Mouse (Mus musculus) testis, postnatal 14 days (tissue): ENCODE results near the gene Pram1.
"Not testable (repeated sequence)": the region's sequence is repeated elsewhere in the genome, so short reads cannot be mapped to it uniquely, and the experiment has no call there.

Source experiments
- DNase-seq: peaks from one replicate; pipeline ENCODE4 v3.0.0; 2021; ENCODE audit warnings: low spot score

The Pram1 gene

DNA sequence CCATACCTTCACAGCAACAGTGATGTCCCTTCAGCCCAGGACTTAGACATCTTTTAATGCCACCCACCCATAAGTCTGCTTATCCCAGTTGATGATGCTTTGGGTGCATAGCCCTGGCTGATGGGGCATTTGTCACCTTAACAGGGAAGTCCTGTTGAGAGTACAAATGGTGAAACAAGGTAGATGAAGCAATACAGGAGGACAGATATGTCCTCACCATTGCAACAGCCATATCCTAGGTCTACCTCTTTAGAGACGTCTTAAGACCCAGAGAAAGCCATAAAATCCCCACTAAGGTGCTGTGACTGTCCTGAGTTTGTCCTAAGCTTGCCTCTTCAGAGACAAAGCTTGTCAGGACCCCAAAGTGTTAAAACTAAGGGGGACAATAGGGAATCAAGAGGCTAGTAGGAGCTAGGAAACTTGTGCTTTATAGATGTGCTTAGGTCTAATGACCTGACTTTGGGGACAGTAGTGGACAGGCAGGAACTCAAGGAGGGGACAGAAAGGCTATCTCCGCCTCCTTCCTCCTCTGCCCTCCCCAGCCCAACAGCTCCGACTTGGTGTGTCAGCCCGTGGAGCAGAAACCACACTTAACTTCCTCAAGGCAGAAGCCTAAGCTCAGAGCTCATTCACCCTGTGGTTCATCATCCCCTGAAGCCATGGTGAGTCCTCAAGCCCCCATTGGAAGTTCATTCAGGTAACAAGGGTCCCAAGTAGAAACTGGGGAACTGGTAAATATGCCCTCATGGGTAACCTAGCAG is at the start of gene Pram1:
Gene Pram1 (plus strand): TSS at position 541 of the 761 bp plus-strand sequence.
- no peak for DNase-seq

DNA sequence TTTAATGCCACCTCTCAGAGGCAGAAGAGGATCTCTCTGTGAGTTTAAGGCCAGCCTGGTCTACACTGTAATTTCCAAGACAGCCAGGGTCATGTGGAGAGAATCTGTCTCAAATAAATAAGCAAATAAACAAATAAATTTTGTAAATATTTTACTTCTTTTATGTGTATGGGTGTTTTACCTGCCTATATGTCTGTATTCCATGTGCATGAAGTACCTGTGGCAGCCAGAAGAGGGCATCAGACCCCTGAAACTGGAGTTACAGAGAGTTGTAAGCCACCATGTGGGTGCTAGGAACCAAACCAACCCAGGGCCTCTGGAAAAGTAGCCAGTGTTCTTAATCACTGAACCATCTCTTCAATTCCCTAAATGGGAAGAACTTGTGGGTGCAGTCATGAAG is 40.6 kb upstream of the Pram1 start:
- no peak for DNase-seq

DNA sequence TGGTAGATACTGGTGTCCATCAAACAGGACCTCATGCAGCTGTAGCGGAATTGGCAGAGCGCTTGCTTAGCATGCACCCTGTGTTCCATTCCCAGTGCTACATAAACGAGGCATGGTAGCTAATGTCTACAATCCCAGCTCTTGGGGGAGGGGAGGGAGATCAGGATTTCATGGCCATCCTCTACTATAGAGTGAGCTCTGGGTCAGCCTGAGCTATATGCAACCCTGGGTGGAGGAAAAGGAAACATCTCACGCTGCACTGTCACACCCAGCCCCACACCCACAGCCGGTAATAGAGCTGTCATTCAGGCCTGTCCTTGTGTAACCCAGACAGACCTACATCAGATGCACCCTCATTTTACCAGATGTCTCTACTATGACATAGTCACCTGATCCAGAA is 39.4 kb upstream of the Pram1 start:
- no peak for DNase-seq

DNA sequence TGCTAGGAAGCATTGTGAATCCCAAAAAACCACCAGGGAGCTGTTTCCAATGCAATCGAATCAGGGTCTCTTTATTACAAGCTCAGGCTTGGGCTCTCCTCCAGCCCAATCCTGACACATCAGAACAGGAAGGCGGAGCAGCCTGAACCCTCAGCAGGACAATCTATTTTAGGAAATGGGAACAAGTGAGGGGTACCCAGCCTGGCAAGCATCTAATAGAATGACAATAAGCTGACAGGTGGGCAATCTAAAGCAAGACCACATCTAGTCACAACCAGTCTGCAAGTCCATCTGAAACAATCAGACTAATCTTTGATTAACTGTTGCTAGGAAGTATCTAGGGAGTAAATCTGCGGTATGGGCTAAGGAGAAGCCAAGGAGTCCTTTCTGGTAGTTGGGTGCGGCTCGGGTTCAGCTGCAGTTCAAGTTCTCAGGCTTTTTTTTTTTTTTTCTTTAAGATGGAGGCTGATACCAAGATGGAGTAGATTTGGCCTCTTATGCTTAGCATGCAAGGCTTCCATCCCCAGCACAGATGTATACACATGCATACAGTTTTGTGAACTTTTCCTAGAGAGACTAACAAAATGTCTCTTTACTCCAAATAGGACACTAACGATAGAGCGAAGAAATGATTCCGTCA is 37.9 kb upstream of the Pram1 start:
- DNase-seq: no peak

DNA sequence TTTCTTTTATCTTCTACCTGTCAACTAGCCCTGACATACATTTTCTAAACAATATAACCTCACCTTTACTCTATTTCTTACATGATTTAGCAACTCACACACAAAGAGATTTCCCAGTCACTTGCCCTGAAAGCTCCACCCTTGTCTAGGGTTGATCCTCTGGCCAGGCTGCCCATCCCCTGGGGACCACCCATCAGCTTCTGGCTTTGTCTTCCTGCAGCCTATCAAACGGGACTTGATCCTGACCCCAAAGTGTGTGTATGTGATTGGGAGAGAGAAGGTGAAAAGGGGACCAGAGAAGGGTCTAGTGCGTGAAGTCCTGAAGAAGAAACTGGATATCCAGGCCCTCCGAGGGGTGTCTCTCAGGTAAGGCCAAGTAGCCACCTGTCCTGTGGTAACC is 37.0 kb upstream of the Pram1 start:
- DNase-seq: no peak

DNA sequence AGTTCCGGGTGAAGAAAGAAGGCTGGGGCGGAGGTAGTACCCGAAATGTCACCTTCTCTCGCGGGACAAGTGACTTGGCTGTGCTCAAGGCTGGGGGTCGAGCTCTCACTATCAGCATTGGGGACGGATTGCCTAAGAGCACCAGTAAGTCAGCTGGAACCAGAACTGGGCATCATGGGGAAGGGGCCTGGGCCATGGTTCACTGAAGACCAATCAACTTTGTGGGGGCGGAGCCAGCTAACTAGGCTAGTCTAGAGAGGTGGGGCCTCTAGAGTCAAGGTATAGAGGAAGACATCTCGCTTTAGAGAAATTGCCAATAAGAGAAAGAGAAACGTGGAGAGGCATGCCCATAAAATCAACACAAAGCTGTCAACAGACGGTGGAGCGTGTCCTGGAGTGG is 35.9 kb upstream of the Pram1 start:
- DNase-seq: no peak

DNA sequence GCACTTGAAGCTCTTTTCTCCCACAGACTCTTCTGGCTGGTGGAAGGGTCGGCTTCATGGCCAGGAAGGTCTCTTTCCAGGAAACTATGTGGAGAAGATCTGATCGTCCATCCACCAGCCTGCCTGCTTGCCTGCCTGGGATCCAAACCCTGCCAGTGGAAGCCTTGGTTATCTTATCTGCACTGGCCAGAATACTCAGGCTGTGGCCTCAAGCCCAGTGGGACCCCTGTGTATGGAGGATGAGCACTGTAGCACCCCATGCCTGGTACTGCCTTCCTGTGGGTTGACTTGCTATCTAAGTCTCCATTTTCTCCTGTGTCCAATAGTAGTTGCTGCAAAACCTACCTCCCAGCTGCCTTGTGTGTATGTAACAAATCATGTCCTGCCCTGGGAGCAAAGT is 30.6 kb upstream of the Pram1 start:
- DNase-seq: no peak

DNA sequence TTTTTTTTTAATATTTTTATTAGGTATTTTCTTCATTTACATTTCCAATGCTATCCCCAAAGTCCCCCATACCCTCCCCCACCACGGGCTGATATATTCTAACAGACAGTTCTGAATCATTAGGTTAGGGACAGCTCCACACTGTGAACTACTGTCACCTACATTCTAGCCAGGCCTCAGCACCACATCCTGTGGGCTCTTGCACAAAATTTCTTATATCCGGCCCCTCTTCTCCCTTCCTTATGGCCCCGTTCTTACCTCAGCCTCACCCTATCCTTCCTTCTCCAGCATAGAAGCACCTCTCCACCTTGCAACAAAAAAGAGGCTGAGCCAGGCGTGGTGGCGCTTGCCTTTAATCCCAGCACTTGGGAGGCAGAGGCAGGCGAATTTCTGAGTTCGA is 27.3 kb upstream of the Pram1 start:
- no peak for DNase-seq

DNA sequence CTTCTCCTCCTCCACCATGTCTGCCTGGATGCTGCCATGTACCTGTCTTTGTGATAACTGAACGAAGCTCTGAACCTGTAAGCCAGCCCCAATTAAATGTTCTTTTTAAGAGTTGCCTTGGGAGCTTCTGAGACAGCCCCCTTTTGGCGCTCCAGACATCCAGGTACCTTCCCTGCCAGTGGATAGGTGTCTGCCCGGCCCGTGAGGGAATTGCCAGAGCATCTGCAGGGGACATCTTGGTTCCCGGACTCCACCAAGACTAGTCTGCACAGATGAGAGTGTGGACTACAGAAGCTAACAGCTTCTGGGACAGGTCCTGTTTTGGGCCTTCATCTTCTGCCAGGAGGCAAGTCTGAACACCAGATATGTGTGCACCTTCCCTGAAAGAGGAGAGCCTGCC is 24.1 kb upstream of the Pram1 start:
- not testable (repeated sequence) for DNase-seq

DNA sequence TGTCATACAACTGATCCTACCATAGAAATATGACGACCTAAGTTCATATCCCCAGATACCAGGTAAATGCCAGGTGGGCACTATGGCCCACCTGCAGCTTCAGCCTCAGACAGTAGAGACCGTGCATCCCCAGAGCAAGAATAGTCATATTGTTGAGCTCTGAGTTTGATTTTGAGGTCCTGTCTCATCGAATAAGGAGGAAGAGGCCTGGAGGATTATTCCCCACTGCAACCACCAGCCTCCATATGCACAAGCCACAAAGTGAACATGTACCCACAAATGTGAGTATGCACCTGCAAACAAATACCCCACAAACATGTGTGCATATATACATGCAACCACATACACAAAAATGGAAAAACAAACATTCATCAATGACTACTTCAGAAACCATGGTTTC is 10.6 kb upstream of the Pram1 start:
- DNase-seq: no peak

DNA sequence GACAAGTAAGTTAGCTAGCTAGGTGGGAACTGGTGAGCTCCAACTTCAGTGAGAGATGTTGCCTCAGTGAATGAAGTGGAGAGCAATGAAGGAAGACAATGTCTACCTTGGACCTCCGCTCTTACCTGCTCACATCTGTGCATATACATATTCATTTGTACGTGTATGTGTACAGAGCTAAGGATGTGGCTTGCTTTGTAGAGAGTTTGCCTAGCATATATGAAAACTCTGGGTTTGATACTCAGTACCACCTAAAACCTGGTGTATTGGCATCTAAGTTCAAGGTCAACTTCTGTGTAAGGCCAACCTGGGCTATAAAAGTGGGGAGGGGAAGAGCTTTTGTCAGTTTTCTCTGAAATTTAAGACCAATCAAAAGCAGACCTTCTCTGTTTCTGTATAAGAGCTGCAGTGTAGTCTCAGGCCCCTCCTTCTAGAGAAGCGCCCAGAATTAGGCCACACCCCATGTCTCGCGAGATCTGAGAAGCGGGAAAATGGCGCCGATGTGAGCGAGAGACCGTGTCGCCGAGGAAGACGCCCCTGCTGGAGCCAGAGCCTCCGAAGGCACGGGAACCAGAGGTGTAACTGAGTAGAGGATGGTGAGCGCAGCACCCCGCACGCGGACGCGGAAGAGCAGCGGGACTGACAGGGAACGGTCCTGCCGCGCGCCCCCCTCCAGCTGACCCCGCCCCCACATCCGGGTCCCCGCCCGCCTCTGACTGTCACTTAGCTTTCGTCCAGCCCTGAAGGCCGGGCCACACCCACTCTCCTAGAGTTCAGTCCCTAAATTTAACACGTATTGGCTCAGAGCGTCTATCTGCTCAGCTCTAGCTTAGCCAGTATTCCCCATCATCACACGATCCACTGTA is 9.0 kb upstream of the Pram1 start, which contains the start of gene Zfp414:
Gene Zfp414 (plus strand): TSS at position 470 of the 866 bp plus-strand sequence.
- peak; percentile 90 for DNase-seq

DNA sequence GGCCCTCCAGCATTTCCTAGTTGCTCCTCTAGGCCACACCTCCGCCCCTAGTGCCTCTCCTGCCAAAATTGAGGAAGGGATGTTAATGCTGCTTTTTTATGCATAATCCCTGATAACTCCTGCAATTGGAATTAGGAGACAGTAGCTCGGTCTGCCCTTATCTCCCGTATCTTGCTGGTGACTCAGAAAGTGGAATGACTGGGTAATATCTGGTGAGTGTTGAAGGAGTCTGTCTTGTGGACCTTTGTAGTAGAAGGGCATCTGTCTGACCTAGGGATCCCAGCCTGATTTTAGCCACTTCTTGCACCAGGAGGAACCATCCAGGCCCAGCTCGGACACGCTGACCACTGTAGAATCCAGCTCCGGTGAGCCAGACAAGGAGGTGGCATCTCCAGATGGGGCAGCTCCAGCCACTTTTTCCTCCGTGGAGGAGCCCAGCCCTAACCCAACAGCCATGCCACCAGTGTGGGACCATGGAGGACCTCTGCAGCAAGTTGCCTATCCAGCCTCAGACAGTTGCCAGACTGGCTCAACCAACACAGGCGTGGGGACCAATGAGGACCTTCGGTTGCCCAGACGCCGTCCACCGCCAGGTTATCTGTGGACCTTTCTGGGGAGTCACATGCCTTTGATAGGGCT is 8.2 kb upstream of the Pram1 start:
- DNase-seq: no peak

DNA sequence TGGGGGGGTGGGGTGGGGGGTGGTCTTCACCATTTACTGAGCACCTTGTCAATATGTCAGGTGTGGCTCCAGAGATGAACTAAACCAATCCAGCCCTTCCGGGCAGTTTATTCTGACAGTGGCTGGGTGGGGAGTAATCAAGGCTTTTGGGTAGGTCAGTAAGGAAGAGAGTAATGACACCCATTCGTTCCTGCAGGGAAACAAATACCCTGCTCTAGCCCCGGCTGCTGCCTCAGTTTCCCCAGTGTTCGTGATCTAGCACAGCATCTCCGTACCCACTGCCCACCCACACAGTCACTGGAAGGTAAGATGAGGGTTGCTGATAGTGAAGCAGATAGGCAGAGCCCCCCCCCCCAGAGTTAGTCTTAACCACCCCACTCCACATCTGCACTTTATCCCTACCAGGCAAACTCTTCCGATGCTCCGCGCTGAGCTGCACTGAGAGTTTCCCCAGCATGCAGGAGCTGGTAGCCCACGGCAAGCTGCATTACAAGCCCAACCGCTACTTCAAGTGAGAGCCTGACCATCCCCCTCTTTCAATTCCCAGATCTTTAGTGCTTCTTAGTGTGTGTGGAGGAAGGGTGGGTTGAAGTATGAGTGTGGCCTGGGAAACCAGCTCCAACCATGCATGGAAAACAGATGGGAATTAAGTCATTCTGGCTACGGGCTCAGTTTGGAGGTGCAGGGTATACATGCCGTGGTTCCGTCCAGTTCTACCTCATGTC is 7.5 kb upstream of the Pram1 start:
- no peak for DNase-seq

DNA sequence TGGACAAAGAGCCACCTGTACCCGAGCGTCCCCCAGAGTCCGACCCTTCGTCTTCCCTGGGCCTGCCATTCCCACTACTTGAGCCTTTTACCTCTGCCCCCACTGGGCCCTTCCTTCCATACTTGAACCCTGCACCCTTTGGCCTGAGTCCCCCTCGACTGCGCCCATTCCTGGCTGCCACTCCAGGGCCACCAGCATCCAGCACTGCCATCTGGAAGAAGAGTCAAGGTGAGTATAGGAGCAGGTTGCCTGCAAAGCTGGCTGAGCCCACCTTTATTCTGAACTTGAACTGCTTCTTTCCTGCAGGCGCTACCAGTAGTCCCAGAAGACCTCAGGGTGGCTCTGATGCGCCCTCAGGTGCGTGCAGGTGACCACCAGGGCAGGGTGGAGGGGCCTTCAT is 6.6 kb upstream of the Pram1 start:
- no peak for DNase-seq

DNA sequence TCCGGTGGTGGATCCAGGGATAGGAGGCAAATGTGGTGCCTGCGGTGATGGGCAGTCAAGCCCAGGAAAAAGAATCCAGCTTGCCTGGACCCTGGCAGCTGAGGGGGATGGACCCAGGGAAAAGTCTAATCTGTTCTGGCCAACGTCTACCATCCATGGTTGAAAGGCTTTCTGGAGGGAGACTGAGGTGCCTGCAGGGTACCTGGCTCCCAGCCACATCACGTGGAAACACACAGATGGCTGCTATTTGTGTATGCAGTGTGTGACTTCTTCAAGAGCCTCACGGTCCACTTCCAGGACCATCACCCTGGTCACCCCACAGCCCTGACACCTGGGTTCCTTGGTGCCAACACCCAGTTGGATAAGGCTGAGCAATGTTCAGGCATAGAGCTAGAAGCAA is 6.1 kb upstream of the Pram1 start:
- no peak for DNase-seq

DNA sequence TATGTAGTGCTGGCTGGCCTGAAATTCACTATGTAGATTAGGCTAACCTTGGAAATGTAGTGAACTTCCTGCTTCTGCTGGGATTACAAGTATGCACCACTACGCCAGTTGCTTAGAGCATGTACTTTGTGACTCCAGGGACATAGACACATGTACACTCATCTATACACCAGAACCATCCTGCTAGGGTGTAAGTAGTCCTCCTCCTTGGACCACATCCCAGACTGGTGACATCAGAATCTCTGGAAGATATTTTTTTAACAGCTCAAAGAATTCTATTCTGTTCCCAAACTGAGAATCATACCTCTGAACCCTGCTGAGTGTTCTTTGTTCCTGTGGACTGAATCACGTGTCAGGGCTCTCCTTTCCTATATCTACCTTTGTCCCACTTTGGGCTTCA is 818 bp upstream of the Pram1 start:
- DNase-seq: no peak

DNA sequence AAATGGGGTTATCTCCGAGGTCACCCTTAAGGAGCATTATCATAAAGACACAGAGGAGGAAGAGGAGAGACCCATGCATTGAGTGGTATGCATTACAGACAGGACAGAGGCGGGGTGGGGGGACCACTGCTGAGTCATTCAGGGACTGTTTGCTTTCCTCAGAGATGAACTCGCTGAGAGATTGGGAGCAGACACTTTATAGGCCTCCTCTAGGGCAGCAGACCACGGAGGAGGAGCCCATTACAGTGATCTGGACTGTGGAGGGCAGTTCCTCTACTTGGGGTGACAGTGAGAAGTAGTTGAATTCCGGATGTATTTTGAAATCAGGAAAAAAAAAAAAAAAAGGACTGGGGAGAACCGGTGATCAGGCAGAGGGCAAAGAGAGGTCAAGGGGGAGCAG is 1.9 kb downstream of the Pram1 start:
- peak; percentile 1 for DNase-seq

DNA sequence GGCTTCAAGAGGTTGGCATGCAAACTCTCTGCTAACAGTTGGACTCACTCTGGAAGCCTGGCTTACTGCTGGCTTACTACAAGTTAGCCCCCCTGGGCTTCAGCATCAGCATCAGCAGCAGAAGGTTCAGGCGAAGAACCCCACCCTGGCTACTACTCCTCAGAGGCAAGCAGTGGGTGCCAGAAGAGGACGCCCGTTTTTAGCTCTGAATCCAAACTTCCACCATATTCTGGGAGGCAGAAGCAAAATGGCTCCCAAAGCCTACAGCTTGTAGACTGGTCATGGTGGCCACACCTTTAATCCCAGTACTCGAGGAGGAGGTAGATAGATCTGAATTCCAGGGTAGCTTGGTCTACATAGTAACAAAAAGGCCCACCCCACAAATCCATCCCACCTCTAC is 6.2 kb downstream of the Pram1 start:
- no peak for DNase-seq

DNA sequence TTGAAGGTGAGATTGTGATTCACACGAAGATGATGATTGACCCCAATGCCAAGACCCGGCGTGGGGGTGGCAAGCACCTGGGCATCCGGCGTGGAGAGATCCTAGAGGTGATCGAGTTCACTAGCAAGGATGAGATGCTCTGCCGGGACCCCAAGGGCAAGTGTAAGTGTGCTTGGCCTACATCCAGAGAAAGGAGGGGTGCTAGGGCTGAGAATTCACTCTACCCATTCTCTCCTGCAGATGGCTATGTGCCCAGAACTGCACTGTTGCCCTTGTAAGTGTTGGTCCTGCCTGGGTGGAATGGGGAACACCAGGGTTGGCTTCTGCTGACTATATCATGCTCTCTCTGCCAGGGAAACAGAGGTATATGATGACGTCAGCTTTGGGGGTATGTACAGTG is 7.2 kb downstream of the Pram1 start:
- DNase-seq: no peak

DNA sequence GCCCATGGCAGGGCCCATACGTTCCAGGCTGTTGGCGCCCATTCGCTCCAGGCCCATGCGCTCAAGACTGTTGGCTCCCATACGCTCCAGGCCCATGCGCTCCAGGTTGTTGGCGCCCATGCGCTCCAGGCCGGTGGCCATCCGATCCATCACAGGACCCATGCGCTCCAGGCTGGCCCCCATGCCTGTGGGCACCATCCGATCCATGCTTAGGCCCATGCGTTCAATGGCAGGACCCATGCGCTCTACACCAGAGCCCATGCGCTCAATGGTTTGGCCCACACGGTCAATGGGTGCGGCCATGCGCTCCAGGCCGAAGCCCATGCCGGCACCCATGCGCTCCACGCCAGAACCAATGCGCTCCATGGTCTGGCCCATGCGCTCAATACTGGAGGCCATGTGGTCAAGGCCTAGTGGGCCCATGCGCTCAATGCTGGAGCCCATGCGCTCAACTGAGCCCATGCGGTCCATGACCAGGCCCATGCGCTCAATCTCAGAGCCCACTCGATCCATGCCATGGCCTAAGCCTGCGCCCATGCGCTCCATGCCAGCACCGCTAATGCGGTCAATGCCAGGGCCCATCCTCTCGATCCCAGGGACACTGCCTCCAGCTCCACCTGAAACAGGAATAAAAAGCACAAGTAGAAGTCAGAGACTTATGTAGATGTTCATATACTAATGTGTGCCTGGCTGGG is 12.1 kb downstream of the Pram1 start:
- no peak for DNase-seq

DNA sequence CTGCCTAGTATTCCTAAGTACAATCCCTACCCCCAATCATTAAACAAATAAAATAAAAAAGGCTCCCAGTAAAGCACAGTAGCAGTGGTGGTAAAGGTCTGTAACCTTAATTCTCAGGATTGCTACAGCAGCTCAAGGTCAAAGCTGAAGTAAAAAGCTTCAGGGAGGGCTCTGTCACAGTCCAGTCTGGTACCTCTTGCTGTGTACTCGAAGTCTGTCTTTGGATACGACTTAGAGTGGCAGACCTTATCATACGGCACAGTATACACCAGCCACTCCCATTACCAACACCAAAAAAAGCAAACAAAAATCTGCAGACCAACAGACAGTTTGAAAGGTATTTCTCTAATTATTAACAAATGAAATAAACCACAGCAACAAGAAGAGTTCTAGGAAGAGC is 29.0 kb downstream of the Pram1 start:
- DNase-seq: no peak
